ENCODE assay signal across 24 mouse cellular contexts in genomic region chr7:49807093-49807682, GRCm38 (mm10).
"Had no signal": no experiment of that assay in that cellular context is flagged by ENCODE, and none has a peak within 500 bp of the region (broad histone marks: within the 10 kb centered on the region; RNA-seq: fewer than 3 reads in every experiment).

No protein-coding gene starts in this region.

- H3K27ac ChIP-seq: gastrocnemius, adult 2 months; hindbrain, embryonic 15.5 days; hindbrain, postnatal 0 days; kidney, embryonic 15.5 days; kidney, postnatal 0 days; layer of hippocampus, adult 2 months; left cerebral cortex, adult 2 months; limb, embryonic 10.5 days; limb, embryonic 12.5 days; liver, embryonic 13.5 days had no signal

- H3K4me1 ChIP-seq: hindbrain, embryonic 15.5 days; limb, embryonic 10.5 days; limb, embryonic 12.5 days had no signal

- H3K4me3 ChIP-seq: gastrocnemius, adult 2 months; heart, embryonic 12.5 days; hindbrain, embryonic 13.5 days; hindbrain, embryonic 15.5 days; kidney, embryonic 15.5 days; layer of hippocampus, adult 2 months; left cerebral cortex, adult 2 months; limb, embryonic 10.5 days; limb, embryonic 12.5 days; liver, embryonic 13.5 days had no signal

- H3K27me3 ChIP-seq: heart, embryonic 12.5 days; hindbrain, embryonic 13.5 days; hindbrain, embryonic 15.5 days; kidney, embryonic 15.5 days; limb, embryonic 12.5 days; liver, embryonic 13.5 days had no signal

- DNase-seq: gastrocnemius, adult 2 months; gastrocnemius, postnatal 10 days; gastrocnemius, postnatal 25 days; heart, adult 18-20 months; heart, postnatal 10 days; heart, postnatal 36 days; kidney, adult 11 months; kidney, adult 2 months; kidney, adult 9 months; kidney, postnatal 14 days; kidney, postnatal 36 days; liver; liver, embryonic 13.5 days had no signal

- H3K9me3 ChIP-seq: heart, embryonic 12.5 days; hindbrain, embryonic 13.5 days; hindbrain, embryonic 15.5 days; kidney, embryonic 15.5 days; limb, embryonic 10.5 days; limb, embryonic 12.5 days; liver, embryonic 13.5 days had no signal

- H3K36me3 ChIP-seq: hindbrain, embryonic 15.5 days had no signal

- ATAC-seq: intestine, embryonic 16.5 days had no signal

- H3K9ac ChIP-seq: heart, embryonic 12.5 days; hindbrain, embryonic 13.5 days; hindbrain, embryonic 15.5 days; kidney, embryonic 15.5 days; limb, embryonic 12.5 days; liver, embryonic 13.5 days had no signal
